Mouse (Mus musculus) fat pad, adult 2 months (tissue): ENCODE data around the gene Mpnd.
A peak's percentile ranks its signal among the peaks of the same experiment; 100 is the strongest.

Experiments
- DNase-seq: peaks from one replicate; pipeline ENCODE4 v3.0.0-alpha.2; 2011; ENCODE audit warnings: low read depth, low spot score; ENCODE audit errors: extremely low read depth

The Mpnd gene

GRCm38 (mm10) chr17:56005415-56006061, at the start of gene Mpnd, which contains the start of gene Stap2:
TSS of gene Mpnd (plus strand) at chr17:56005711.
TSS of gene Stap2 (minus strand) at chr17:56005584.
- peak; percentile 47 for DNase-seq

- no peak for DNase-seq
Observed at GRCm38 (mm10) chr17:55956129-55956528, 49.4 kb upstream of the Mpnd start.

GRCm38 (mm10) chr17:55956591-55956990, 48.9 kb upstream of the Mpnd start:
- no peak for DNase-seq

GRCm38 (mm10) chr17:55957168-55957567, 48.3 kb upstream of the Mpnd start:
- DNase-seq, result no peak

GRCm38 (mm10) chr17:55957726-55958583, 47.6 kb upstream of the Mpnd start:
- no peak for DNase-seq

GRCm38 (mm10) chr17:55958584-55958886, 47.0 kb upstream of the Mpnd start:
- no peak for DNase-seq

- peak; percentile 67 for DNase-seq
Observed at GRCm38 (mm10) chr17:55958918-55959728, 46.4 kb upstream of the Mpnd start, which contains the start of gene Yju2. TSS of gene Yju2 (plus strand) at chr17:55959099.

- DNase-seq, result no peak
Observed at GRCm38 (mm10) chr17:55959946-55960740, 45.4 kb upstream of the Mpnd start.

- DNase-seq, result no peak
Observed at GRCm38 (mm10) chr17:55960791-55961190, 44.7 kb upstream of the Mpnd start.

- DNase-seq, result no peak
Observed at GRCm38 (mm10) chr17:55961631-55962030, 43.9 kb upstream of the Mpnd start.

GRCm38 (mm10) chr17:55963171-55963570, 42.3 kb upstream of the Mpnd start:
- DNase-seq, result no peak

GRCm38 (mm10) chr17:55964496-55964895, 41.0 kb upstream of the Mpnd start:
- DNase-seq, result no peak

- DNase-seq, result no peak
Observed at GRCm38 (mm10) chr17:55964996-55965395, 40.5 kb upstream of the Mpnd start.

- no peak for DNase-seq
Observed at GRCm38 (mm10) chr17:55967186-55967585, 38.3 kb upstream of the Mpnd start.

- DNase-seq, result no peak
Observed at GRCm38 (mm10) chr17:55968210-55968609, 37.3 kb upstream of the Mpnd start.

GRCm38 (mm10) chr17:55969560-55969959, 36.0 kb upstream of the Mpnd start:
- DNase-seq, result no peak

GRCm38 (mm10) chr17:55969966-55970891, 35.3 kb upstream of the Mpnd start, which contains the start of gene Shd:
TSS of gene Shd (plus strand) at chr17:55970467.
- no peak for DNase-seq

- DNase-seq, result no peak
Observed at GRCm38 (mm10) chr17:55971453-55971852, 34.1 kb upstream of the Mpnd start.

- DNase-seq, result no peak
Observed at GRCm38 (mm10) chr17:55976255-55976862, 29.2 kb upstream of the Mpnd start.
